Mouse (Mus musculus) forebrain, embryonic 16.5 days (tissue): Measurements from ENCODE around the gene Stk25. TPM values are rescaled to one million over a fixed set of nuclear protein-coding genes. Genes with fewer than 3 reads are reported as not detected.

Source experiments
- ATAC-seq: fragments of 200-750 bp; cut with Nextera tagmentation; 2 replicates; pipeline ENCODE4 v1.8.0; 2017; ENCODE audit warnings: mild to moderate bottlenecking, moderate library complexity
- H3K27ac ChIP-seq: fragments of 300-500 bp; sonication (generic); 2 replicates; pipeline ENCODE4 v1.5.1; 2014; ENCODE audit warnings: low read length, control low read depth
- H3K27me3 ChIP-seq: fragments of 300-500 bp; sonication (generic); replicated peaks from 2 replicates; pipeline ENCODE4 v1.6.1; 2014; ENCODE audit warnings: low read length; ENCODE audit not compliant: control insufficient read depth, insufficient read depth
- H3K36me3 ChIP-seq: fragments of 300-500 bp; sonication (generic); 2 replicates; pipeline ENCODE4 v1.6.1; 2014; ENCODE audit not compliant: control insufficient read depth, insufficient read depth
- H3K4me1 ChIP-seq: fragments of 300-500 bp; sonication (generic); replicated peaks from 2 replicates; pipeline ENCODE4 v1.6.1; 2014; ENCODE audit warnings: low read length; ENCODE audit not compliant: control insufficient read depth, insufficient read depth
- H3K4me2 ChIP-seq: fragments of 300-500 bp; sonication (generic); 2 replicates; pipeline ENCODE4 v1.6.1; 2014; ENCODE audit warnings: mild to moderate bottlenecking, low read length, control low read depth
- H3K4me3 ChIP-seq: fragments of 300-500 bp; sonication (generic); replicated peaks from 2 replicates; pipeline ENCODE4 v1.5.1; 2014; ENCODE audit warnings: mild to moderate bottlenecking, low read length, control low read depth
- H3K9ac ChIP-seq: fragments of 300-500 bp; sonication (generic); replicated peaks from 2 replicates; pipeline ENCODE4 v1.6.1; 2014; ENCODE audit warnings: low read depth, low read length, control low read depth
- H3K9me3 ChIP-seq: fragments of 300-500 bp; sonication (generic); 2 replicates; pipeline ENCODE4 v1.6.1; 2016; ENCODE audit warnings: low read length; ENCODE audit not compliant: control insufficient read depth
- WGBS: fragments of 180-500 bp; shearing (Covaris S2); extraction: QIAGEN DNeasy Blood & Tissue Kit; methylation state at CpG from one replicate; pipeline ENCODE4 v1.1.7; 2014; 5-methylcytosine and 5-hydroxymethylcytosine counted together
- polyA plus RNA-seq: library from polyadenylated mRNA; unstranded; fragments of >200 nt; fragmentation: Nextera tagmentation; extraction: Ambion mirVana; gene quantifications from 2 replicates; pipeline ENCODE4 v1.2.1, GENCODE M21; 2015

Stk25 gene
- polyA plus RNA-seq, 1 experiment from 2014 or later: 341 TPM

DNA sequence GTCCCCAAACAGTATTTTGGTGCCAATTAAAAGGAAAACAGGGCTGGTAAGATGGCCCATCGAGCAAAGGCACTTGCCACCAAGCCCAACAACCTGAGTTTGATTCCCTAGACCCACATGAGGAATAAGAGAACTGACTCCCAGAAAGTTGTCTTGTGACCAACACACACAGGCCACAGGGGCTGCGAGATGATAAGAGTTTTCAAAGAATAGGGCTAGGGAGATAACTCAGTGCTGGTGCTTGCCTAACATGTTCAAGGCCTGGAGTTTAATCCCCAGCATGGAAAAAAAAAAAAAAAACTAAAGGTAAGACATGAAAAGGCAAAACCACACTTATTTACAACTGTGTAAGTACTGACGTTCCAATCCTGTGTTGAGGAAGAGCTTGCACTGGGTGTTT, 27.7 kb downstream of the Stk25 start:
- Histone ChIP-seq H3K36me3 (peaks cover 17% of the 10 kb centered on the region), H3K4me1 (peaks cover 20% of the 10 kb centered on the region), H3K9ac (no peak overlapping the region), H3K9me3 (no peaks in the 10 kb centered on the region), H3K27ac (no peak overlapping the region), H3K4me2 (no peak overlapping the region), H3K27me3 (no peaks in the 10 kb centered on the region), H3K4me3 (no peak overlapping the region)
- 90% methylated on average over 3 of the region's 3 CpGs for WGBS
- ATAC-seq: no peak

DNA sequence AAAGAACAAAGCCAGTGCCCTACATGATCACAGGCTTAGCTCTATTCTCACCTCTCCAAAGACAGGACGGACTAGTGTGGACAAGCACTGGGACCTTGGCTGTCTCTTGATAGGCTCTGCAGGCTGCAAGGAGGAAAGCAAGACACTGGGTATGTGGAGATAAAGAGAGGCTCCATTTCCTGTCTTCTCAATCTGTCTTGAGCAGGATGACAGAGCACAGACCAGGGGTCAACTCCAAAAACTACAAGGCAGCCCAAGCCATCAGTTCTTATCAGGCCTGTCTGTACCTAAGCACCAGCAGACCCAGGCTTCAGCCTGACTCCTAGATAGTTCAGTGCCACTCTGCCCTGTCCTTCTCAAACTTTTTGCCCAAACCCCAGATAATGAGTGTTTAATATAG, 34.0 kb downstream of the Stk25 start:
- Histone ChIP-seq H3K36me3 (peaks cover 48% of the 10 kb centered on the region), H3K4me1 (no peaks in the 10 kb centered on the region), H3K27me3 (no peaks in the 10 kb centered on the region), H3K9me3 (no peaks in the 10 kb centered on the region), H3K27ac (no peak overlapping the region), H3K9ac (no peak overlapping the region), H3K4me2 (no peak overlapping the region), H3K4me3 (no peak overlapping the region)
- no peak for ATAC-seq
- WGBS: 96% methylated on average over 1 of the region's 1 CpGs

DNA sequence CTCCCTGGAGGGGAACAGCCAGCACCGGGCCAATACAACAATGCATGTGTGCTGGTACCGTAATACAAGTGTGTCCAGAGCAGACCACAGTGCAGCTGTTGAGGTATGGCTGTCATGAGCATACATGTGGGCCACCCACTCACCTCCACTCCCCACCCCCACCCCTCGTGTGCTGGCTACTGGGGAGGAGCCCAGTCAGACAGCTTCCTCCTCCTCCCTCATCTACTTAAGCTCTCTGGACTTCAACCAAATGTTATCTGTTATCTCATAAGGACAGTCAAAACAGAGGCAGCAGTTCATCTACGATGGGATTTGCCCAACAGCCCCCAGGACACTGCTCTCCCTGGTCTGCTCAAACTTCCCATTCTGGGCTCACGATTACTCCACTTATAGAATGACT, 39.5 kb downstream of the Stk25 start:
- Histone ChIP-seq H3K9ac (no peak overlapping the region), H3K27ac (no peak overlapping the region), H3K4me2 (no peak overlapping the region), H3K9me3 (no peaks in the 10 kb centered on the region), H3K4me3 (no peak overlapping the region), H3K36me3 (peaks cover 18% of the 10 kb centered on the region; the same call in 1 of the 2 replicates), H3K4me1 (no peaks in the 10 kb centered on the region), H3K27me3 (no peaks in the 10 kb centered on the region)
- ATAC-seq: 0 out of 2 replicates have a peak, but pooled peaks have one; percentile 19
- 80% methylated on average over 5 of the region's 5 CpGs for WGBS

DNA sequence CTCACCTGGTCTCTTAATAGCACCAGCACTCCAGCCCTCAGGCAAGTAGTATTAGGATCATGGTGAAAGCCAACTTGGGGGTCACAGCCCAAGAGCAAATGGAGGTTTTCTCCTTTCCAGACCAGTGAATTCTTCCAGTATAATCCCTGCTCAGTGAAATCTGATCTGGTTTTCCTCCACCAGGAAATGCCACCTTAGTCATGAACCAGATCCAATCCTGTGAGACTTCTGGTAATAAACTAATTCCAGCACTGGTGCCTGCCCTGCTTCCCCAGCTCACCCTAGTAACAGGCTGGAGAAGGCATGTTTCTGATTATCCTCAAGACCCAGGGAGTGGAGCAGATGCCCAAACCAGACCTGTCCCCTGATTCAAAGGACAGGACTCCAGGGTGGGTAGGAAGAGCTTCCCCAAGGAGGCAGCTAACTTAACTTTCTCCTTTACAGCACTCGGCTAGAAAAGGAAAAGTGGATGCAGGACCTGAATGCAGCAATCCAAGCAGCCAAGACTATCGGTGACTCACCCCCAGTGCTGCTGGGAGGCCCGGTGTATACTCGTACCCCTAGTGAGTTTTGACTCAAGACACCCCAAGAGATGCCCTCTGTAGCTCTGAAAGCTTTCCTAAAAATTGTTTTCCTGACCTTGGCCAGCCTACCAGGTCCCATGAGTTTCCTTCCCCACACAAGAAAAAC, 40.3 kb downstream of the Stk25 start:
- Histone ChIP-seq H3K36me3 (peaks cover 11% of the 10 kb centered on the region; the same call in 1 of the 2 replicates), H3K27me3 (no peaks in the 10 kb centered on the region), H3K4me2 (no peak overlapping the region), H3K4me1 (no peaks in the 10 kb centered on the region), H3K4me3 (no peak overlapping the region), H3K9ac (no peak overlapping the region), H3K27ac (no peak overlapping the region), H3K9me3 (no peaks in the 10 kb centered on the region)
- WGBS: 88% methylated on average over 4 of the region's 4 CpGs
- ATAC-seq: no peak

DNA sequence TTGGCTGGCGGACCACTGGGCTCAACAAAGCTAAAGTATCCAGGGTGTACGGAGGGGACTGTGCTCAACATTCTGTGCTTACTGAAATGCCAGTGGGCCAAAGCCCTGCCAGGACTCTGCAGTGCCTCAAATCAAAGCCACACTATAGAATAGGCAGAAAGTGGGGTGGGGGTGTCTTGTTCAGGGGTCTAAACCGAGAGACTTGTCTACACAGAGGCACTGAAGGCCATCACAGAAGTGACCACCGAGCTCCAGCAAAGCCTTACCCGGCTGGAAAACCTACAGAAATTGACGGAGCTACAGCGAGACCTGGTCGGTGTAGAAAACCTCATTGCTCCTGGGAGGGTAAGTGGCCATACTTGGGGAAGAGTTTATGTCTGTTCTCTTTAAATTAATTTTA, 48.7 kb downstream of the Stk25 start:
- 82% methylated on average over 8 of the region's 8 CpGs for WGBS
- no peaks in the 10 kb centered on the region for H3K4me1 ChIP-seq
- H3K9me3 ChIP-seq: no peaks in the 10 kb centered on the region
- no peak for ATAC-seq
- H3K9ac ChIP-seq: no peak overlapping the region
- H3K27me3 ChIP-seq: no peaks in the 10 kb centered on the region
- no peak overlapping the region for H3K27ac ChIP-seq
- no peak overlapping the region for H3K4me2 ChIP-seq
- H3K4me3 ChIP-seq: no peak overlapping the region
- H3K36me3 ChIP-seq: no peaks in the 10 kb centered on the region

DNA sequence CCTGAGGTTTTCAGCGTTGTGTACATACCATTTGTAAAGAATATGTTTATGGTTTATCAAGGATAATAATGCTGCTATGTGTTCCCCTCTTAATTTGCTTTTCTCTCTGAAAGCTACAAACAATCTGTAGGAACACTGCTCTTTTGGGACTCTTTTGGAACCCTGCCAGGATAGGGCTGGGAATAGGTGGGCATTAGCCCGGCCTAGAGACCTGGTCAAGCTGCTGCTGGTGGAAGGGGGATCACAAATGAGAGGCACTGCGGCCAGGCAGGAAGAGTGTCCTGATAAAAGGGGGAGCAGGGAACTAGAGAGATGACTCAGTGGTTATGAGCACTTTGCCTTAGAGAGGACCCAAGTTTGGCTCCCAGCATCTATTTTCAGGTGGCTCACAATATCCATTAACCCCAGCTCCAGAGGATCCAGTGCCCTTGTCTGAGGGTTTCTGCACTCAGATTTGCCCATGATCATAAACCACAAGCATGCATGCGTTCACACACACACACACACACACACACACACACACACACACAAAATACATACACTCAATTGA, 49.7 kb downstream of the Stk25 start:
- Histone ChIP-seq H3K4me3 (no peak overlapping the region), H3K4me1 (no peaks in the 10 kb centered on the region), H3K27me3 (no peaks in the 10 kb centered on the region), H3K9ac (no peak overlapping the region), H3K9me3 (no peaks in the 10 kb centered on the region), H3K4me2 (no peak overlapping the region), H3K36me3 (no peaks in the 10 kb centered on the region), H3K27ac (no peak overlapping the region)
- 78% methylated on average over 4 of the region's 4 CpGs for WGBS
- ATAC-seq: no peak

DNA sequence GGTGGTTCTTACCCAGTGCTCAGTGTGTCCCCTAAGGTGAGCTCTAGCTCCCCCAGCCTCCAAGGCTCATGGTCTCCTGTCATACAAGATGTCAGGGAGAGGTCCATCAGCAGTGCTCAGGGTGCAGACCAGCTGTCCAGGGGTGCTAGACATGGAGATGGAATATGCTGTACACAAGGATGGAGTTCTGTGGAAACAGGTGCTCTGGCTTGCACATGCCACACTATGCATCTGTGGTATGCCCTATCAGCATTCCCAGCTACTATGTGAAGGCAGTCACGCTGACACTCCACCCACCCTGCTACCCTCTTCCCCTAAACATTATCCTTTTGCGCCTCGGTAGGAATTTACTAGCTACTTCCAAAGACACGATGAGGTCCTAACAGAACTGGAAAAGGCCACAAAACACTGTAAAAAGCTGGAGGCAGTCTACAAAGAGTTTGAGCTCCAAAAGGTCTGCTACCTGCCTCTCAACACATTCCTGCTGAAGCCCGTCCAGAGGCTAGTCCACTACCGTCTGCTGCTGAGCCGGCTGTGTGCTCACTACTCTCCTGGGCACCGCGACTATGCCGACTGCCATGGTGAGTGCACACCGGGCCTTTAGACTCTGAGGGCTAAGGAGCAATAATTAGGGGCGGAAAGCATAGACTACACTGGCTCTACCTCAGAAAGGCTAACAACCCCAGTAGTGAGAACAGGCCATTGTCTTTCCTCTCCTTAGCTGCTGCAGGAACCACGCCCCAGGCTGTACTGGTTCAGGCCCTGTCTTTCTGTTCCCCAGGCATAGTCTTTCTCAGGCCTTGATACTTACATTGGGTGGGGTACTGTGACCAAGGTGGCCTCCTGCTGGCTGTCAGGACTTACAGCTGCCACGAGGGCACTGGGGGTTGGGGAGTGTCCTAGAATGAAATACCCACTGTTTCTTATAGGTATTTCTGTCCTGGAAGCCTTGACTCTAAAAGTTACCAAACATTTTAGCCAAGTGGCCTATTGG, 51.1 kb downstream of the Stk25 start:
- H3K36me3 ChIP-seq: no peaks in the 10 kb centered on the region
- ATAC-seq: no peak
- no peak overlapping the region for H3K4me3 ChIP-seq
- H3K27ac ChIP-seq: no peak overlapping the region
- H3K4me2 ChIP-seq: no peak overlapping the region
- no peaks in the 10 kb centered on the region for H3K9me3 ChIP-seq
- no peaks in the 10 kb centered on the region for H3K27me3 ChIP-seq
- 79% methylated on average over 14 of the region's 14 CpGs for WGBS
- H3K4me1 ChIP-seq: no peaks in the 10 kb centered on the region
- H3K9ac ChIP-seq: no peak overlapping the region

DNA sequence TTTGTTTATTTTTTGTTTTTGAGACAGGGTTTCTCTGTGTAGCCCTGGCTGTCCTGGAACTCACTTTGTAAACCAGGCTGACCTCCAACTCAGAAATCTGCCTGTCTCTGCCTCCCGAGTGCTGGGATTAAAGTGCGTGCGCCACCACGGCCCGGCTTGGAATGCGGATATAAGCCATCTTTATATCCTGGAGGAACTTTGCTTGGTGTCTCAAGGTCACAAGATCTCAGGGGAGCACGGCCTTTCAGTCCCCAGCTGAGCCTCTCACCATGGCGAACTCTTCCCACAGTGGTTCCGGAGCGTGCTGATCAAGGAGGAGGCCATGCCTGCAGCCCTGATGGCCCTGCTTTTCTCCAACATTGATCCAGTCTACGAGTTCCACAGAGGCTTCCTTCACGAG, 54.5 kb downstream of the Stk25 start:
- 93% methylated on average over 12 of the region's 12 CpGs for WGBS

DNA sequence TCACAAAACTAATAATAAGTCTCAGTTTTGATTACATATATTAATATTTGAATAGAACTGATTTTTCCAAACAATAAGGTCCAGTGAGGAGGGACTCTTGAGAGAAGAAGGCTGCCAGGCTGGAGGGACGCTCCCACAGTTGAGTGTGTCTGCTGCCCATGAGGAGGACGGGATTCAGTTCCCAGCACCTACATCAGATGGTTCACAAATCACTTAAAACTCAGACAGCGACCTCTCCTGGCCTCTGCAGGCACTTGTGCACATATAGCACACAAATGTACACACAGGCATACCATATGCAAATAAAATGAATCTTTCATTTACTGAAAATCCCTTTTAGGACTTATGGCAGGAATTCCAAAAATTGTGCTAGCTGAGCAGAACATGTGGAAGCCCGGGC, 55.5 kb downstream of the Stk25 start:
- no peak overlapping the region for H3K4me3 ChIP-seq
- 79% methylated on average over 4 of the region's 4 CpGs for WGBS
- no peak overlapping the region for H3K27ac ChIP-seq
- no peak for ATAC-seq
- no peak overlapping the region for H3K4me2 ChIP-seq
- no peaks in the 10 kb centered on the region for H3K27me3 ChIP-seq
- no peaks in the 10 kb centered on the region for H3K36me3 ChIP-seq
- H3K9ac ChIP-seq: no peak overlapping the region
- no peaks in the 10 kb centered on the region for H3K9me3 ChIP-seq
- H3K4me1 ChIP-seq: no peaks in the 10 kb centered on the region

More for the DNA sequence above, 54.5 kb downstream of the Stk25 start:
- H3K4me2 ChIP-seq: no peak overlapping the region
- no peak for ATAC-seq
- H3K36me3 ChIP-seq: no peaks in the 10 kb centered on the region
- H3K4me3 ChIP-seq: no peak overlapping the region
- no peaks in the 10 kb centered on the region for H3K4me1 ChIP-seq
- no peaks in the 10 kb centered on the region for H3K9me3 ChIP-seq
- H3K9ac ChIP-seq: no peak overlapping the region
- no peaks in the 10 kb centered on the region for H3K27me3 ChIP-seq
- H3K27ac ChIP-seq: no peak overlapping the region
